Mouse (Mus musculus): ENCODE measurements around the gene Eif4a2.
"Not testable (repeated sequence)": the region's sequence is repeated elsewhere in the genome, so short reads cannot be mapped to it uniquely, and the experiment has no call there.

- not testable (repeated sequence) for TF ChIP-seq EP300, CTCF (IDR thresholded peaks at IDR 0.05; ENCODE audit: low read depth)
Measured at GRCm38 (mm10) chr16:23097290-23098104, 9.7 kb upstream of the Eif4a2 start.

Measured in liver, postnatal 0 days (tissue).